Mouse (Mus musculus): ENCODE measurements around the gene Tac4.

Tac4 gene

DNA sequence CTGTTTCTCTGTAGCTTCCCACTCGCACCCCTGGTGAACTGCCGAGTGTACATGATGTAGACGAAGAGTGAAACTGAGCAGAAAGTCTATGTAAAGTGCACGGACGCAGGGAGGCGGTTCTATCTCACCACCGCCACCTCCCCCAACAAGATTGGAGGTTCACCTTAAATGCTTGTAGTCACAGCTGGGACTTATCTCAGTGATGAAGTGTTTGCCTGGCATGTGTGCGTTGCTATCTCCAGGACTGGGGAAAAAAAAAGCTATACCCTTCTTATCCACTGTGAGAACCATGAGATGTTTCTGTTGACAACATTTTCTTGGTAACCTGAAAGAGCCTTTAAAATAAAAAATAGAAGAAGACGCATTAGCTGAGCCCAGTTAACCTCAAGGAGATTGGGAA is 56.8 kb downstream of the Tac4 start:
- no peak for DNase-seq

Data from cerebellum, postnatal 10 days (tissue).